Mouse (Mus musculus) left cerebral cortex, adult 8-10 months (tissue): ENCODE data around the gene Ifnl3. TPM values are rescaled to one million over a fixed set of nuclear protein-coding genes. Genes with fewer than 3 reads are reported as not detected.

Source experiments
- microRNA-seq, 2 experiments: library from miRNA; unstranded; fragments of <30 nt; microRNA quantifications; one replicate each; pipeline ENCODE4 v1.2.0; 2022
- total RNA-seq, 4 experiments: library from RNA; stranded (reverse); gene quantifications; 2 replicates each; pipeline ENCODE4 v1.2.4; 2022

The Ifnl3 gene
- total RNA-seq, 4 experiments from 2014 or later, result not detected

Small RNAs within 50 kb of the gene (microRNA-seq; reads per million reads assigned to microRNA genes)
- 0.88 to 2.3 reads per million in 2 experiments for gene Mir7049

Other genes starting within 250 kb of the Ifnl3 start
- gene Eid2b, start 245.1 kb upstream of the Ifnl3 start, total RNA-seq, result 10 to 100 TPM; 30.6 to 34.2 (median 33.4) TPM
- gene Selenov, start 231.7 kb upstream of the Ifnl3 start, total RNA-seq, result 1 to 10 TPM in 2 of 4 experiments, under 1 TPM in 2; 0.72 to 1.9 (median 1.0) TPM
- gene Dll3, start 220.6 kb upstream of the Ifnl3 start, total RNA-seq, result 1 to 10 TPM in 2 of 4 experiments, under 1 TPM in 2; 0.59 to 2.9 (median 0.95) TPM
- gene Timm50, start 210.8 kb upstream of the Ifnl3 start, total RNA-seq, result 10 to 100 TPM; 34.8 to 39.2 (median 39.1) TPM
- 100 to 1,000 TPM; 117 to 123 (median 121) TPM for gene Supt5, start 184.1 kb upstream of the Ifnl3 start, total RNA-seq
- 100 to 1,000 TPM; 521 to 591 (median 572) TPM for gene Rps16, start 172.2 kb upstream of the Ifnl3 start, total RNA-seq
- 1 to 10 TPM; 6.2 to 8.4 (median 8.0) TPM for gene Plekhg2, start 150.2 kb upstream of the Ifnl3 start, total RNA-seq
- 1 to 10 TPM; 2.1 to 6.1 (median 3.6) TPM for gene Zfp36, start 142.6 kb upstream of the Ifnl3 start, total RNA-seq
- gene Med29, start 130.1 kb upstream of the Ifnl3 start, total RNA-seq, result 10 to 100 TPM; 13.2 to 17.4 (median 16.3) TPM
- gene Paf1, start 129.9 kb upstream of the Ifnl3 start, total RNA-seq, result 10 to 100 TPM; 51.1 to 77.7 (median 63.9) TPM
- 1 to 10 TPM in 2 of 4 experiments, under 1 TPM in 2; 0.38 to 5.7 (median 1.9) TPM for gene Gmfg, start 85.4 kb upstream of the Ifnl3 start, total RNA-seq
- 10 to 100 TPM; 77.6 to 83.2 (median 81.1) TPM for gene Lrfn1, start 70.9 kb upstream of the Ifnl3 start, total RNA-seq
- gene Ifnl2, start 12.4 kb upstream of the Ifnl3 start, total RNA-seq, result not detected
- gene Sycn, start 18.0 kb downstream of the Ifnl3 start, total RNA-seq, result not detected
- gene Nccrp1, start 24.4 kb downstream of the Ifnl3 start, total RNA-seq, result under 1 TPM in 3 of 4 experiments, not detected in 1; 0.23 to 0.49 (median 0.39) TPM
- gene Samd4b, start 75.3 kb downstream of the Ifnl3 start, total RNA-seq, result 10 to 100 TPM; 58.2 to 70.1 (median 61.7) TPM
- 1 to 10 TPM; 8.4 to 9.0 (median 8.5) TPM for gene Pak4, start 75.3 kb downstream of the Ifnl3 start, total RNA-seq
- 1 to 10 TPM; 1.5 to 2.8 (median 2.1) TPM for gene Acp7, start 108.5 kb downstream of the Ifnl3 start, total RNA-seq
- gene Fbxo27, start 170.0 kb downstream of the Ifnl3 start, total RNA-seq, result 10 to 100 TPM; 18.3 to 20.9 (median 20.4) TPM
- 1 to 10 TPM; 1.8 to 4.3 (median 2.8) TPM for gene Fbxo17, start 194.0 kb downstream of the Ifnl3 start, total RNA-seq
- 10 to 100 TPM; 54.2 to 65.8 (median 60.4) TPM for gene Mrps12, start 219.0 kb downstream of the Ifnl3 start, total RNA-seq
- gene Sars2, start 219.2 kb downstream of the Ifnl3 start, total RNA-seq, result 10 to 100 TPM; 11.5 to 15.7 (median 13.9) TPM
- 1 to 10 TPM; 1.7 to 2.8 (median 2.4) TPM for gene Ccer2, start 233.3 kb downstream of the Ifnl3 start, total RNA-seq
- gene Sirt2, start 243.9 kb downstream of the Ifnl3 start, total RNA-seq, result 100 to 1,000 TPM; 132 to 145 (median 141) TPM
- gene Nfkbib, start 244.7 kb downstream of the Ifnl3 start, total RNA-seq, result 10 to 100 TPM; 32.2 to 34.7 (median 33.3) TPM